Comparison of ENCODE assay signal across 11 mouse cellular contexts in the genomic region with DNA sequence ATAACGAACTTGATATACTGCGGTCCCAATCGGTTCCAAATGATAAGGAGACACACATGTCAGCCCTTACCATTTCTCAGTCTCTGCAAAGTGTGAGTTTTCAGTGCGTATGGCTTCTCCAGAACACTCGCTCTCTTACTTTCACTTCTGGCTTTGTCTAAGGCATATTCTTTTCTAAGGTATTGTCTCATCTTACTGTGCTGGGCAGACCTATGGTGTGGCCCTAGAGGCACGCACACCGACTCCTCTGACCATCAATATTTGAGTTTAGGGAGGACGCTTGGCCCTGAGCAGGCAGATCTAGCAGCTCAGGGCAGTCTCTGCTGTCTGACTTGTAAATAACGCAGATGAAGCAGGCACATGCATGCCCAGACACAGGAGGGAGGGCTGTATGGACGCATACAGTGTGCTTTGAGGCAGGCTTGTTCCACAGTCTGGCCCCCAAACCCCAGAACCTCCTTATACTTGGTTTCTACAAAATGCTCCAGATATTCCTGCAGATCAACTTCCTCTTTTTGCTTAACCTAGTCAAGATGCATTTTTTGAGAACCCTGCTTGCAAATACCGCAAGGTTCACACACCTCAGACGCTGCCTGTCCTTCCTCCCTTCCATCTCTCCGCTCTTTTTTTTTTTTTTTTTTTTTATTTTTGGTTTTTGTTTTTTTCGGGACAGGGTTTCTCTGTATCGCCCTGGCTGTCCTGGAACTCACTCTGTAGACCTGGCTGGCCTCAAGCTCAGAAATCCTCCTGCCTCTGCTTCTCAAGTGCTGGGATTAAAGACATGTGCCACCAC. TPM values are rescaled to one million over a fixed set of nuclear protein-coding genes. Genes with fewer than 3 reads are reported as not detected.
DNase-seq lines count a peak whose midpoint lies in the region; TF ChIP-seq lines count a peak whose summit lies in the region.
"Had no signal": no experiment of that assay in that cellular context is flagged by ENCODE, and none has a peak within 500 bp of the region (broad histone marks: within the 10 kb centered on the region; RNA-seq: fewer than 3 reads in every experiment).

No protein-coding gene starts in this region.

- TF ChIP-seq CTCF in spleen, adult 2 months (IDR thresholded peaks at IDR 0.05; ENCODE audit: extremely low read depth, insufficient read depth, insufficient read length, insufficient replicate concordance), result no peak

- DNase-seq in spleen, adult 2 months (ENCODE audit: low read depth in 1 of 2, low spot score in 2 of 2), result peak in 1 of 2 experiments; percentile 6
- DNase-seq in spleen, postnatal 14 days (ENCODE audit: low spot score in 2 of 2), result no peak
- DNase-seq in thymus, postnatal 25 days, result peak; percentile 58
- DNase-seq in adipocyte (ENCODE audit: low spot score), result no peak
- DNase-seq in urinary bladder, postnatal 4 days (ENCODE audit: low spot score in 2 of 2), result no peak
- DNase-seq in ovary, postnatal 10 days (ENCODE audit: low spot score), result no peak
- DNase-seq: gastrocnemius, postnatal 36 days had no signal

- TF ChIP-seq POLR2A in spleen, adult 2 months (IDR thresholded peaks at IDR 0.05; ENCODE audit: low read depth, low read length), result no peak

- 28% methylated on average over 15 of the region's 15 CpGs for WGBS in spleen, adult 2 months

- peaks cover 6% of the 10 kb centered on the region for H3K4me1 ChIP-seq in spleen, adult 2 months (ENCODE audit: control insufficient read depth, insufficient read depth, insufficient read length)
- 0 out of 2 replicates have a peak, but pooled peaks cover 3% of the 10 kb centered on the region for H3K4me1 ChIP-seq in brown adipose tissue, adult 24 weeks (ENCODE audit: control insufficient read depth, insufficient read depth, insufficient read length, low read length)
- H3K4me1 ChIP-seq in megakaryocyte, embryonic 14.5 days, result peaks cover 29% of the 10 kb centered on the region
- H3K4me1 ChIP-seq: midbrain, embryonic 12.5 days had no signal

- H3K4me3 ChIP-seq in spleen, adult 2 months (ENCODE audit: extremely low read depth, insufficient read depth, insufficient read length), result peak overlapping the region; percentile 52; the same call in 1 of the 2 replicates
- H3K4me3 ChIP-seq in brown adipose tissue, adult 24 weeks (ENCODE audit: insufficient read depth, low read depth, low read length), result peak overlapping the region; percentile 10; the same call in 1 of the 2 replicates
- H3K4me3 ChIP-seq in megakaryocyte, embryonic 14.5 days (replicated peaks), result peak overlapping the region; percentile 90
- H3K4me3 ChIP-seq: limb, embryonic 12.5 days; midbrain, embryonic 12.5 days had no signal

- H3K27me3 ChIP-seq in spleen, adult 2 months (ENCODE audit: control insufficient read depth, insufficient read depth, low read length), result no peaks in the 10 kb centered on the region
- H3K27me3 ChIP-seq in megakaryocyte, embryonic 14.5 days (replicated peaks), result no peaks in the 10 kb centered on the region
- H3K27me3 ChIP-seq: limb, embryonic 12.5 days; midbrain, embryonic 12.5 days had no signal

- H3K27ac ChIP-seq in spleen, adult 2 months (ENCODE audit: insufficient read depth, low read length), result peak overlapping the region; percentile 88
- no peak overlapping the region; the same call in 1 of the 2 replicates for H3K27ac ChIP-seq in brown adipose tissue, adult 24 weeks (replicated peaks; ENCODE audit: low read depth, low read length)
- H3K27ac ChIP-seq: limb, embryonic 12.5 days; midbrain, embryonic 12.5 days had no signal

- H3K36me3 ChIP-seq in spleen, adult 2 months (ENCODE audit: control insufficient read depth, insufficient read depth, low read length), result no peaks in the 10 kb centered on the region
- peaks cover 13% of the 10 kb centered on the region for H3K36me3 ChIP-seq in megakaryocyte, embryonic 14.5 days (replicated peaks; ENCODE audit: low read length)

- no peaks in the 10 kb centered on the region for H3K9me3 ChIP-seq in megakaryocyte, embryonic 14.5 days
- H3K9me3 ChIP-seq: limb, embryonic 12.5 days; midbrain, embryonic 12.5 days had no signal

RNA-seq across cellular contexts. Expression of a gene that starts 8.0 kb away (rescaled TPM):
- polyA plus RNA-seq in spleen, adult 2 months (2012; rRNA removed), result 26.0 and 34.9 TPM in 2 replicates
- polyA plus RNA-seq in brown adipose tissue, adult 24 weeks (2012; ENCODE audit: insufficient read depth, insufficient read length, missing spikeins), result 5.9 and 6.0 TPM in 2 replicates
- 1.0 and 2.5 TPM in 2 replicates for polyA plus RNA-seq in megakaryocyte, embryonic 14.5 days (2012; ENCODE audit: insufficient read depth, low replicate concordance)

RNA-seq across cellular contexts. Expression of a gene that starts 58.2 kb away (rescaled TPM):
- 3.0 and 4.0 TPM in 2 replicates for polyA plus RNA-seq in spleen, adult 2 months (2012; rRNA removed)
- polyA plus RNA-seq in brown adipose tissue, adult 24 weeks (2012; ENCODE audit: insufficient read depth, insufficient read length, missing spikeins), result 16.5 and 18.2 TPM in 2 replicates
- 5.3 and 14.1 TPM in 2 replicates for polyA plus RNA-seq in megakaryocyte, embryonic 14.5 days (2012; ENCODE audit: insufficient read depth, low replicate concordance)

Comparison
In these comparisons a context has a peak if more than half of its experiments do, and no peak if none do; other contexts are left out.
1. H3K4me3 ChIP-seq: peak in every context shown above with its lines; median percentile 90 in megakaryocyte, embryonic 14.5 days; 52 in spleen, adult 2 months; 10 in brown adipose tissue, adult 24 weeks.